Mouse (Mus musculus) right cerebral cortex, adult 18-20 months (tissue): ENCODE measurements around the gene Rsbn1.

ENCODE experiments used
- DNase-seq: peaks from one replicate; pipeline ENCODE4 v3.0.0; 2022; ENCODE audit warnings: mixed read lengths

The Rsbn1 gene

DNA sequence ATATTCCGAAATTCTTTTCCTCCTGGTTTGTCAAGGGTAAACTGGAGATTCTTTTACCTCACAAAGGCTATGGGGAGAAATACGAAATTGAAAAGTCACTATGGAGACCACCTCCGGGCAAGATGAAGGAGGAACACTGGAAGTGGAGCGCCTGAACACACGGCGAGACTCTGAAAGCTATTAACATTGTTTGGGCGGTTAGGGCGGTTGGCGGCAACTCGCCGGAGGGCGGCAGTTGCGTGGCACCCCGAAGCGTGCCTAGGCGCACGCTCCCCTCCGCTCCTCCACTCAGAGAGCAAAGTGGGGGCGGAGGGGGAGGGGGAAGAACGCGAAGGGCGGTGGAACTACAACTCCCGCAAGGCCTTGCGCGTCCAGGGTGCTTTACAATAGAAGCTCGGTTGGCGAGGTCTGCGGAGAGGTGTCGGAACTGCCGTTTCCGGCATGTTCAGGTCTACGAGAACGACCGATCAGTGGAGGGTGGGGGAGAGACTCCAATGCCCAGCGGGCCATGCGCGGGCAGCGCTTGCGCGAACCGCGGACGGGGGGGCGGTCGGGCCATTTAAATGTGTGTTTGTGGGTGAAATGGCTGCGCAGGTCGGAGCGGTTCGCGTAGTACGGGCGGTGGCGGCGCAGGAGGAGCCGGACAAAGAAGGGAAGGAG lies at the start of gene Rsbn1:
Gene Rsbn1, plus strand, starts transcription at position 111 of the 660 bp plus-strand sequence.
- peak; percentile 99 for DNase-seq

DNA sequence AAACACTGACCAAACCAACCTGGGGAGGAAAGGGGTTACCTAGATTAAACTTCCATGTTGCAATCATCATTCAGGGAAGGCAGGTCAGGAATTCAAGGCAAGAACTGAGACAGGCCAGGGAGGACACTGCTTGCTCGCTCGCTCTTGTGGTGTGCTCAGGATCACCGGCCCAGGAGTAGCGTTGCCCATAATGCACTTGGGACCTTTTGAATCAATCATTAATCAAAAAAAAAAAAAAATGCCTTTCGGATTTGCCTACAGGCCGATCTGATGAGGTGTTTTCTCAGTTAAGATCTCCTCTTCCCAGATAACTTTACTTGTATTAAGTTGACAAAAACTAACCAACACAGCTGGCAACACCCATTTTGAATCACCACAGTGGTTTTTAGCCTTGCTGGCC lies 49.7 kb upstream of the Rsbn1 start:
- no peak for DNase-seq

DNA sequence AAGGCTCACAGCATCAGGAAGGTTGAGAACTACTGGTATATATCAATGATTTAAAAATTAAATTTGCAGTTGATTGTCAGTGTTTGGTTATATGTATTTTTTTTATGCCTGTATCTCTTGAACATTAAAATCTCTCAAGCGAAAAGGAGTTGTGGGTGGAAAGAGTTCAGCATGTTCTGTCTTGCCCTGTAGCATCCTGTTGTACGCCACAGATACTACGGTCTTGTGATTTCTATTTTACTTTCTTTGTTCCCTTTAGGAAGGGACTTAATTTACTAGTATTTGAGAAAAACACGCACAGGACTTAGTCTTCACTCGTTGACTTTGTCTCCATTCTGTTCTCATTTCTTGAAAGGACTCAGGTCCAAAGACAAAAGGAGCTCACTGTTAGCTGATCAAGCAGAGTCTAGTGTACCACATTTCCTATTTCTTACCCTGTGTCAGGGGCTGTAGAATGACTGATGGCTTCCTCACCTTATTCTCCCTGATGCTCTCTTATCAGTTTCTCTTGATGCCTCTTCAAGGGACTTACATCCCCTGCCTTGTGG lies 46.4 kb upstream of the Rsbn1 start:
- no peak for DNase-seq

DNA sequence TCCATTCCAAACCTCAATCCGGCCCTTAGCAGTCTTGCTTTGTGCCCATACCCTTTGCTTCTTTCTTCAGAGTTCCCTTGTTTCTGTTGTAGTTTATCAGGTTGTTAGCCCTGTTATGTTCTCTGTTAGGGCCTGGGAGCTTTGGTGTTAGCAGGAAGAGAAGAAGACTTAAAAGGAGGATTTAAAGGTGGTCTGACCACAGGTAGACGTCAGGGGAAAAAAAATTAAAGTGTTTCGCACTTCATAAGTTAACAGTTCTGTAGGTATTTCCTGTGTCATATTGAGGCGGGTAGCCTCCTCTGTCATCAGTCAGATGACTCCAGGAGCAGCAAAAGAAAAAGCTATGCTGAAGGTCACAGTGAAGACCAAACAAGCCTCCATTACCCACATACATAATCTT lies 45.9 kb upstream of the Rsbn1 start:
- no peak for DNase-seq

DNA sequence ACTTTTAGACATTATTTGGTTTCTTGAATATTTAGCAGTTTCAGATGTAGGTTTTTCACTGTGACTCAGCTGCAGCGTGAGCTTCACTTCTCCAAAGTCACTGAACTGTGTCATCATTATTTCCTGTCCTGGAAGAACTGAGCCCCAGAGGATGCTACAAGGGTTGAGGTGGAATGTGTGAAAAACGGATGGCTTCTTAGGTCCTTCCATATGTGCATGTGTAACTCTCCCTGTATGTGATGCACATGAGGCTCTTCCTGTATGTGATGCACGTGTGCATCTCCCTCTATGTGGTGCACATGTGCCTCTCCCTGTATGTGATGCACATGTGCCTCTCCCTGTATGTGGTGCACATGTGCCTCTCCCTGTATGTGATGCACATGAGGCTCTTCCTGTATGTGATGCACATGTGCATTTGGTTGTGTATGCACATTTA lies 41.2 kb upstream of the Rsbn1 start:
- DNase-seq, result no peak

DNA sequence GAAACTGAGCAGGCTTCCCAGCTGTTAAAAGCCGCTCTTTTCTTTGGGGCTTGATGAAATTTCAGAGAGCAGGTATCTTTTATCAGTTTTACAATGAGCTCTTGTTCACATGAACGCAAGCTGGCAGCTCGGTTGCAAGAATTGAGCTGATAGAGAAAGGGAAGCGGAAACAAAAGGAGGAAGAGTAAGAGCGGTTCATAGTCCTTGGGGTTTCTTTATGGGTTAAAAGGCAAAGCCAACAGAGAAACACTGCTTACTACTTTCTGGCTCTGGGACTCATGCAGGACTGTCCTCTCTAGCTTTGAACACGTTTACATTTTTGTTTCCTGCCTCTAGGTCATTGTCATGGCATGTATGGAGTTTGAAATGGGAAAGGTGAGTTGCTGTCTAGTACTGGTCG lies 39.6 kb upstream of the Rsbn1 start:
- DNase-seq, result no peak

DNA sequence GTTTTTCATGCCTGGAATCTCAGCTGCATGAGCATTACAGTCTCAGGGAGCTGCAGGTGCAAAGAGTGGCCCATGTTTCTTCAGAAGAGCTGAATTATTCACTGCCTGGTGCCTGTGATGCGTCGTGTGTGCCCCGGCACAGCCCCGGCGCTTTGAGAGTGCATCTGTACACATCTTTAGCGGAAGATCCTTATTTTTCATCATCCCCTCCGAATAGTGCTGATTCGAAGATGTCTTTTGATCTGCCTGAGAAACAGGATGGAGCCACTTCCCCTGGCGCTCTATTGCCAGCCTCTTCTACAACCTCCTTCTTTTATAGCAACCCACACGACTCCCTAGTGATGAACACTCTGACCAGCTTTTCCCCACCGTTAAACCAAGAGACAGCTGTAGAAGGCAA lies 28.0 kb upstream of the Rsbn1 start:
- DNase-seq, result peak; percentile 2

DNA sequence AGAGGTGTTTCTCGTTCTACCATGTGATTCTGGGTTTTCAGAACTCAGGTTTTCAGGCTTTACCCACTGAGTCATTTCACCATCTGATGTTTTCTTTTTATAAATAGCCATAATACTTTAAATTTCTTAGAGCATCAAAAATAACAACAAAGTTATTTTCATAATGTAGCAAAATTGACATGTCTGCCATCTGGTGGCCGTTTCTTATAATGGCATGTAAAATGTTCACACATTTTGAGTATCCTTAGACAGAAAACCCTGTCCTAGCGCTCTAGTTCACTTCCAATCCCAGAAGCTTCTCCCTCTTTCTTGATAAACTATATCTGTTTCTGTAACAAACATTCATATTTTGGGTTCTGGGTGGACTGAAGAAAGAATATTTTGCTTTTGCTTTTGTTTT lies 26.3 kb upstream of the Rsbn1 start:
- DNase-seq, result peak; percentile 42

DNA sequence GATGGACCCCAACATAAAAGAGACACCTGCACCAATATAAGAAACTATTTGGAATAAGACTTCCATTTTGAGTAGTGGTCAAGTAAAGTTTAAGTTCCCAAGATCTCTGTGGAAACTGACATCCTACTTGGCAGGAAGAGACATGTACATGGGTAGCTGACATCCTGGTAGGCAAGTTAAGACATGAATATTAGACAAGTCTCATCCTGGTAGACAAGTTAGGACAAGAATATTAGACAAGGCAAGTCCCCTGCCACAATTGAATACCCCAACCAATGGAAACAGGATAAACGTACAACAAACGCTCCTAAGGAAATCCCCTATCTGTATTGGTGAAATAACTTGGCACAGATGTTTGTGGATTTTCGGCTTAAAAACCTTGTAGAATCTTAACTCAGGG lies 20.5 kb upstream of the Rsbn1 start:
- no peak for DNase-seq

DNA sequence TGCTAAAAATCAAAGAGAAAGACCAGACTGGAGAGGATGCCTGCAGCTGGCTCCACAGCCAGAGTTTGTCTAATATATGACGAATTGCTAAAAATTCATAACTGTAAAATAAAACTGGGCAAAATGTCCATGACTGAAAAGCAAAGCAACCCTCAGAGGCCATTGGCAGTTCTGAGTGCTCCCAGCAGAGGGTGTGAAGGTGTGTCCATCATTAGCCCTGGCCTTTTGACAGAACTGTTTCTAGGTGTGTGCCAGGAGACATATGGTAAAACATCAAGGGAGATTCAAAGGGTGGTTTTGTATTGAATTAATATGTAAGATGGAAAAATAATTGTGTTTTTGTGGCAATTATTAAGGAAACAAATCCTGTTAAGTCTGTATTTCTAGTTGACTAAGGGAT lies 9.2 kb upstream of the Rsbn1 start:
- DNase-seq, result no peak

DNA sequence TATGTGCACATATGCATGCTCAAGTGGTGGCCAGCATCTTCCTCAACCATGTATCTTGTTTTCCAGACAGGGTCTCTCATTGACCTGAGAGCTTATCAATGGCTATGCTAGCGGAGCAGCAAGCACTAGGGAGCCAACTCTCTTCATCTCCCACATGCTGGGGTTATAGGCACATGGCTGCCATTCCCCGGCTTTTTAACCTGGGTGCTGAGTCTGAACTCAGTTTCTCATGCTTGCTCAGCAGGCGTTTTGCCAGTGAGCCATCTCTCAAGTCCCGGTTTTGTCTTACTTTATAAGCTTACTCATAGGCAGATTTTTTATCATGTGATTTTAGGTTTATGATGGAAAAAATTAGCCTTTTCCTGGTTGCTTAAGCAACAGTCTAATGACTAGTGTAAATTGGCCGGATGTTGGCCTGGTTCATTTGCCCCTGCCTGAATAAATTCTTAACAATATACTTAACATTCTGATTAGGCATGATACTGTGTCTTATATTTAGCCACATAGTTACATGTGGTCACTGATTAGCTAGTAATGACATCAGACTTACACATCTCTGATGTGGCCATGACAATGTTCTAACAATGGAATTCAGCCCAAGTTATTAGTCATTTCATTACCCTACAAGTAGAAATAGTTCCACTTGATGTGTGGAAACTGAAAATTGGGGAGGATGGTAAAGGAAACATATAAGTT lies 6.4 kb upstream of the Rsbn1 start:
- no peak for DNase-seq

DNA sequence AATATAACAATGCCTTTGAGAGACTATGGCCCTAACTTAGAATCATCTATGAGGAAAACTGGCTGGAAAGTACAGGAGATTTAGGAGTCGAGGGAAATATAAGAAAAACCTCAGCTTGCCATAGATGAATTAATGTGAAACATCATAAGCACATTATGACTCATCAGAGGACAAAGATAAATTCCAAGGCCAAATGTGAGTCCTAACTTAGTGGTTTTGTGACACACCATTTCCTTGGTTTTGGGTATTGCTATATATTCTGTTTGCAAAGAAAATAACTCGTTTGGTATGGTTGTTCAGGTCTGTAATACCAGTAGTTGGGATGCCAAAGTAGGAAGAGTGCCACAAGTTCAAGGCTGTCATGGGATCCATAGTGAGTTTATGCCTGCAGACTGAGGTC lies 5.1 kb upstream of the Rsbn1 start:
- DNase-seq, result no peak

DNA sequence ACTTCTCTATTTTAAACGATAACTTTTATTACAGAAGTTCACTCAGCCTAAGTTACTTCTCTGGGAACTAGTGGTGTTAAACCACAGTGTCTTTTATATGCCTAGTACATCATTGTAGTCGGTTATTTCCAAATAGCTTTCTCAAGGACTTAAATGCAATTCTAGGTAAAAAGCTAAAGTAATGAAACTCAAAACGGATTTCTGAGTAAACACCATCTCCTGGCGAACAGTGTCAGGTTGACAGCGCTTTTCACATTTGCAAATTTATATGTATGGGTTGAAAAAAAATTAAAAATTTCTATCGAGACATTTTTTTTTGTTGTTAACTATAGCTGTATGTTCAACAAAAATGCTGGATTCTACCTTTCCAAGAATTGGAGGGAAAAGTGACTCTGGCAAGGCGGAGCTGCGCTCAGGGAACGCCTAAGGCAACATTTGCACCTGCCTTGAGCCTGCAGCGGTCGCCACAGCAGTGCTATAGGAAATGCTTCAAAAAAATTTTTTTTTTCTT lies 414 bp upstream of the Rsbn1 start:
- no peak for DNase-seq

DNA sequence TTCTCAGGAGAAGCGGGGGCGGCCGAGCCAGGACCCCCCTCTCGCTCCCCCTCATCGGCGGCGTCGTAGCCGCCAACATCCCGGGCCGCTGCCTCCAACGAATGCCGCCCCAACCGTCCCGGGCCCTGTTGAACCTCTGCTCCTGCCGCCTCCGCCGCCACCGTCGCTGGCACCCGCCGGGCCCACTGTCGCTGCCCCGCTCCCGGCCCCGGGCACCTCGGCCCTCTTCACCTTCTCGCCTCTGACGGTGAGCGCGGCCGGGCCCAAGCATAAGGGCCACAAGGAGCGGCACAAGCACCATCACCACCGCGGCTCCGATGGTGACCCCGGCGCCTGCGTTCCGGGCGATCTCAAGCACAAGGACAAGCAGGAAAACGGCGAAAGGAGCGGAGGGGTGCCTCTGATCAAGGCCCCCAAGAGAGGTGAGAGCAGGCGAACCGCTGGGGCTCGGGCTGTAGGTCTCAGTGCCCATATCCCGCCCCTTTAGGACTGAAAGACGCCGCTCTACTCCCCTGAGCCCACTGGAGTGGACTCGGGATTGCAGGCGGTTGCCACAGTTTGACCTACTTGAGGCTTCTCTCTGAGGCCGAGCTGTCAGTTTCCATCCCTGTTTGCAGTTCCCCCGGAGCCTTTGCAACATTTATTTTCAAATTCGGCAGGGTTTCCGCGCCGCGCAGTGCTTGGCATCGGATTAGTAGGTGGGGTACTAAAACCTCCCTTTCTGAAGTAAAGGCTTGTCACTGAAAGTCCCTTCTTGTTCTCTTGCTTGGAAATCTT lies 1.0 kb downstream of the Rsbn1 start:
- peak; percentile 31 for DNase-seq

DNA sequence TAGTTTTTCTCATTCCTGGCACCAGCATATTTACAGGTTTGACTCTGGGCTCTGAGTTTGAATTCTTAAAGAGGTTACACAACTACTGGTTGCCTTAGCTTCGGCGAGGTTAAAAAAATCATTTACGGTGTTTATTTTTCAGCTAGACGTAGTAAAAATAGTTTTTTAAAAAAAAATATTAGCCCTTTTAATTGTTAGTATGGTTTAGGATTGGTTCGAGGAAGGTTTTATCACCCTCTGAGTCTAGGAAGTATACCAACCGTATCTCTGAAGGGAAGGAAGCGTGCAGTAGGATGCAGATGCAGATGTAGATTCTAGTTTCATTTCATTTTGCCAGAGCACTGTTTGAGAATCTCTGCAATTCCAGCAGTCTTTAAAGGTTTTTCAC lies 1.6 kb downstream of the Rsbn1 start:
- DNase-seq, result no peak

DNA sequence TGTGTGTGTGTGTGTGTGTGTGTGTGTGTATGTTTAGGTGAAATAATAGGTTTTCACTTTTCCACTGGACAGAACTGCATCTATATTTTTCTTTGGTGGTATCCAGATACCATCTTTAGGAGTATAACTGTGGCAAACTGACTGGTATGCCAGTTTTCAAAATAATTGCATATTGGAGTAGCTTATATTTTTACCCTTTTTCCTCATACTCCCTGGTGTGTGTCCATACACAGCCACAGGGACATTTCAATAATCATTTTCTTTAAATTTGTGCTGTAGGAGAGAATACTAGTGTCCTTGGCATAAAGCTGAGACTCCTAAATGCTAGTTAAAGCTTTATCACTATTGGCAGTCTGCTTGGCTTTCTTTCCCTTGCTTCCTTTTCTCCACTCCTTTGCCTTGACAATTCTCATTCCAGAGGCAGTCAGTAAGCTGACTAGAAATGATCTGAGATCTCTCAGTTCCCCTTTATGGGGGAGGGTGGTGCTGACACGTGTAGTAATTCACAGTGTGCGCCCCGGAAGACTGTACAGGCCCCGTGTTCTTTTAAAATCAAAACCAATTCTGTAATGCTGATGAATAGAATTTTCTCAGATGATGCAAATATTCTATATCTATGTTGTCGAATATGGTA lies 2.4 kb downstream of the Rsbn1 start:
- no peak for DNase-seq

DNA sequence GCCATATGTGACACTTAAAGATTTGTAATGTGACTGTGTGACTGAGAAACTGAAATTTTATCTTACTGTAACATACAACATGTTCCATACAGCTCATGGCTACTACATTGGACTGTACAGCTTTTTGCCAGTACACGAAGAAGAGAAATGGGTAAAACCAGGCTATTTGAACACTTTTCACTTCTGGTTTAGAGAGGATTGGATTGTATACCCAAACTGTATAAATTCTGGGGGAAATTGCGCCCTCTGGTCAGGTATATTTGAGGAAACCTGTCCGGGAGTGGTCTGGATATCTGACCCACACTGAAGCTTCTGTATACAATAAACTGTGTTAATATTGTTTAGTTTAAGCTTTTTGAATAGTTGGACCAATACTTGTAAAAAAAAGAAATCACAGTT lies 2.9 kb downstream of the Rsbn1 start:
- no peak for DNase-seq

DNA sequence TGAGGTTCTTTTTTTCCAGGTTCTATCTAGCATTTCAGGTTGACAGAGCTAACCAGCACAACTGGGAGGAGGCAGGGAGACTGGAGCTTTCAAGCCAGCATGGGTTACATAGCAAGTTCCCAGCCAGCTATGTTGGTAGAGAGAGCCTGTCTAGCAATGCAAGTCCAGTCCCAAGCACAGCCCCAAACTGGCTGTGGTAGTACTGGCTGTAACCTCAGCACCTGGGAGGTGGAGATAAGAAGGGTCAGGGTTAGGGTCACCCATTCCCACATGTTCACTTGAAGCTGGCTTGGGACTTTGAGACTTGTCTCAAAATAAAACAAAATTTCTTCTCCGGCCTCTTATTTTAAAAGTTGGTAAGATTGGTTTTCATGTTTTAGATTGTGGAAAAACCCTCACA lies 6.2 kb downstream of the Rsbn1 start:
- DNase-seq, result no peak

DNA sequence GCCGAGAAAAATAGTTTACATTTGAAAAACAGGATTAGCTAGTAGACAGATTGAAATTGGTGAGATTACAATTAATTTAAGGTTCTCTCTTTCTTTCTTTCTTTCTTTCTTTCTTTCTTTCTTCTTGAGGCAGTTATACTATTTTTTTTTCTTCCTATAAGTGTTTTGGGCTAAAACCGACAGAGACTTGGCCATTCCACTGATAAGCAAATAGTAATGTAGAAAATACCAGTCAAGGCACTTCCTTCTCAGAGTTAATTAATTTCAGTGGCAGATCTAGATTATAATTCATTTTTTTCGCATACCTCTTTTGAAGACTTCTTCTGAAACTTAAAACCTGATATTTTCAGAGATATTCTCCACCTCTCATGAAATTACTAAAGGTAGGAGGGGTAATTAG lies 11.4 kb downstream of the Rsbn1 start:
- DNase-seq, result no peak

DNA sequence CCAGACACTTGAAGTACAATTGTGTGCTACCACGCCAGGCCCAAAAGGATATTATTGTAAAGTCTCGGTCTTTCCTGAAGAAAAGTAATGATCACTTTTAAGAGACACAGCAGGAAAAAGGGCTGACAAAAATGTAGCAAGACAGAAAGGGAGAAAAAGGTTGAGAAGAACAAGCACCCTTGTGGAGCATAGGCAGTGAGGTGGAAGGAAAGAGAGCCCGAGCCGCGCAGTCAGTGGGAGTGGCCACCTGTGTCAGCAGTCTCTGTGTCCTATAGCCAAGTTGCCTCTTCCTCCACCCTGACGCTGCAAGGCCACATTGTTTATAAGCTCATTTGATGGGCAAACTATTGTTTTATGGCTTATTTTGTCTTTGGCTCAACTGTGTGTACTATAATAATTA lies 13.6 kb downstream of the Rsbn1 start:
- no peak for DNase-seq

DNA sequence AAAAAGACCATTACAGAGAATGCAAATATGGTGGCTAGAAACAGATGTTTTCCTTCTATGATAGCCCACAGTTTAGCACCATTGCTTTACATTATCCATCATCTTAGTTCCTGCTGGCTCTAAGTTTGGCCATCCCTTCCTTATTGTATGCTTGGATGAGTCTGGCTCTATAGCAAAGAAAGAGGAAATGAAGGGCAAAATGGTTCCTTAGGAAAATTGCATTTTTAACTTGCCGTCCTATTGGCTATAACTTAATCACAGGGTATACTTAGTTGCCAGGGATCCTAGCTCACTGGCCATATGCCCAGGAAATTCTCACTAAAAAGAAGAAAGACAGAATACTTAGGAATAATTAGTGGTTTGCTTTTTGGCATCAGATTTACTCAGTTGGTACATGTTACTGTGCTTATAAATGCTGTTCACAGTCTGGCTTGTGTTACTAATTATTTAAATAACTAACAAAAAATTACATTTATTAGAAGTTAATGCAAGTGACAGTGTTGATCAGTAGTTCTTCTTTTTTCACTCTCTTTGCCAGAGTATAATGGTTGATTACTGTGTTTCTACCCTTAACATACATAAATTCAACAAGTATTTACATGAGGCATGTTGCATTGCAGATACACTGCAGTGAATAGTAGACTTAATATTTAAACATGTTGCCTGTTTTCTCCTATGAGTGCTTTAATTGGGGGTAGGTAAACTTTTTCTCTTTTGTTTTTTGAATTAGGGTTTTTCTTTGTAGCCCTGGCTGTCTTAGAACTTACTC lies 31.1 kb downstream of the Rsbn1 start:
- DNase-seq, result peak; percentile 27

DNA sequence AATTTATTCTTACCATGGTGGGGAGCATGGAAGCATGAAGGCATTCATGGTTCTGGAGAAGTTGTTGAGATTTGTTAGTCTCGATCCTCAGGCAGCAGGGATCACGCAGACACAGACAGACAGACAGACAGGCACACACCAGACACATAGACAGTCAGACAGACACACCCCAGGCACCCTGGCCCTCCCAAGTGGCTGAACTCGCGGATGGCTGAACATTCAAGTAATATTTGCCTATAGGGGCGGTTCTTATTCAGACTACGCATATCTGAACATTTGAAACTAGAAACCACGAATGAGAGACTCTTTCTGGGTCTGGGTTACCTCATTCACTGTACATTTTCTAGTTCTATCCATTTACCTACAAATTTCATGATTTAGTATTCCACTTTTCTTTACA lies 34.7 kb downstream of the Rsbn1 start:
- no peak for DNase-seq
